Mouse (Mus musculus) forebrain, embryonic 16.5 days (tissue): ENCODE results near the gene Col23a1. TPM values are rescaled to one million over a fixed set of nuclear protein-coding genes. Genes with fewer than 3 reads are reported as not detected.
"Not testable (repeated sequence)": the region's sequence is repeated elsewhere in the genome, so short reads cannot be mapped to it uniquely, and the experiment has no call there.

Experiments
- ATAC-seq: fragments of 200-750 bp; cut with Nextera tagmentation; 2 replicates; pipeline ENCODE4 v1.8.0; 2017; ENCODE audit warnings: mild to moderate bottlenecking, moderate library complexity
- H3K27ac ChIP-seq: fragments of 300-500 bp; sonication (generic); 2 replicates; pipeline ENCODE4 v1.5.1; 2014; ENCODE audit warnings: low read length, control low read depth
- H3K27me3 ChIP-seq: fragments of 300-500 bp; sonication (generic); replicated peaks from 2 replicates; pipeline ENCODE4 v1.6.1; 2014; ENCODE audit warnings: low read length; ENCODE audit not compliant: control insufficient read depth, insufficient read depth
- H3K36me3 ChIP-seq: fragments of 300-500 bp; sonication (generic); 2 replicates; pipeline ENCODE4 v1.6.1; 2014; ENCODE audit not compliant: control insufficient read depth, insufficient read depth
- H3K4me1 ChIP-seq: fragments of 300-500 bp; sonication (generic); replicated peaks from 2 replicates; pipeline ENCODE4 v1.6.1; 2014; ENCODE audit warnings: low read length; ENCODE audit not compliant: control insufficient read depth, insufficient read depth
- H3K4me2 ChIP-seq: fragments of 300-500 bp; sonication (generic); 2 replicates; pipeline ENCODE4 v1.6.1; 2014; ENCODE audit warnings: mild to moderate bottlenecking, low read length, control low read depth
- H3K4me3 ChIP-seq: fragments of 300-500 bp; sonication (generic); replicated peaks from 2 replicates; pipeline ENCODE4 v1.5.1; 2014; ENCODE audit warnings: mild to moderate bottlenecking, low read length, control low read depth
- H3K9ac ChIP-seq: fragments of 300-500 bp; sonication (generic); replicated peaks from 2 replicates; pipeline ENCODE4 v1.6.1; 2014; ENCODE audit warnings: low read depth, low read length, control low read depth
- H3K9me3 ChIP-seq: fragments of 300-500 bp; sonication (generic); 2 replicates; pipeline ENCODE4 v1.6.1; 2016; ENCODE audit warnings: low read length; ENCODE audit not compliant: control insufficient read depth
- WGBS: fragments of 180-500 bp; shearing (Covaris S2); extraction: QIAGEN DNeasy Blood & Tissue Kit; methylation state at CpG from one replicate; pipeline ENCODE4 v1.1.7; 2014; 5-methylcytosine and 5-hydroxymethylcytosine counted together
- polyA plus RNA-seq: library from polyadenylated mRNA; unstranded; fragments of >200 nt; fragmentation: Nextera tagmentation; extraction: Ambion mirVana; gene quantifications from 2 replicates; pipeline ENCODE4 v1.2.1, GENCODE M21; 2015

Gene Col23a1
- polyA plus RNA-seq, 1 experiment from 2014 or later, result 3.0 TPM

DNA sequence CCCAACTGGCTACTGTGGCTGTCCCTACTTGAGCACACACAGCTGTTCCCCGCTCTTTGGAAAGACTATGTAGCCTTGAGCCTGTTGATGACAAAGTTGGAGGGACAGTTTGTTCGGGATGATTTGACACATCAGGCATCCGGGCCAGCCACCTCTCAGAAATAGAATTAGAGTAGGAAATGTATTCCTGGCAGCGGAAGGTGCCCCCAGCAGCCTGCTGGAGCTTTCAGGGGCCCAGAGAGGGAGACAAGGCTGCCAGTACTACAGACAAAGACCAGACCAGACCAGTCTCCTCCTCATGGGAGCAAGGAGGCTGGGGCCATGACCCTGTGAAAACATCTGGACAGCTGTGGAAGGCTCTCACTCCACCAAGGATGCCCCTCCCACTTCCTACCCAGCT lies 53.6 kb downstream of the Col23a1 start:
- Histone ChIP-seq H3K4me1 (no peaks in the 10 kb centered on the region; the same call in none of the 2 replicates), H3K9me3 (no peaks in the 10 kb centered on the region), H3K27me3 (no peaks in the 10 kb centered on the region), H3K9ac (no peak overlapping the region), H3K27ac (no peak overlapping the region), H3K4me3 (no peak overlapping the region), H3K36me3 (no peaks in the 10 kb centered on the region), H3K4me2 (no peak overlapping the region)
- WGBS, result 88% methylated on average over 4 of the region's 4 CpGs
- ATAC-seq, result no peak

DNA sequence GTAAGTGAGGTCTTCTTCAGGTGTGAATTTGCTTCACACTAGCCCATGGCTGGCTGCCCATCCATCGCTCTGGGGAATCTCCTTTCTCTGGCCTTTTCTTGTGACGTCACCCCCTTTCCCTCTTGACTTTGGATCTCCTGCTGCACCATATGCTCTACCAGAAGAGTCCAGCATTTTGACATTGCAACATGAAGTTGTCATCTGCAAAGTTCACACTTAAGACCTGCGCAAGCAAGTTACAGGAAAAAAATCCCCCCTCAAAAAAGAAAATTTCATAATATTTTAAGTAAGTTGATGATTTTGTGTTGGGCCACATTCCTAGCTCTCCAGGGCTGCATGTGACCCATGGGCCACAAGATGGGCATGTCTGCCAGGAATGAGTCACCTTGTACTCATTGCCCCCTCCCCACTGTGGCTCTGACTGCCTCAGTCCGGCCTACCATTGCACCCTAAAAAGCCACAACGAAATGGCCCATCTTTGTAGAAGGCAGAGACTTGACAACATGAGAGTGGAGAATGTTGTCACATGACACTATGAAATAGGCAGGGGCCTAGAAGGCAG lies 54.1 kb downstream of the Col23a1 start:
- H3K4me2 ChIP-seq, result no peak overlapping the region
- H3K9ac ChIP-seq, result no peak overlapping the region
- H3K4me3 ChIP-seq, result no peak overlapping the region
- ATAC-seq, result no peak
- no peaks in the 10 kb centered on the region for H3K27me3 ChIP-seq
- H3K4me1 ChIP-seq, result no peaks in the 10 kb centered on the region; the same call in none of the 2 replicates
- 90% methylated on average over 5 of the region's 5 CpGs for WGBS
- no peaks in the 10 kb centered on the region for H3K36me3 ChIP-seq
- no peak overlapping the region for H3K27ac ChIP-seq
- H3K9me3 ChIP-seq, result no peaks in the 10 kb centered on the region

DNA sequence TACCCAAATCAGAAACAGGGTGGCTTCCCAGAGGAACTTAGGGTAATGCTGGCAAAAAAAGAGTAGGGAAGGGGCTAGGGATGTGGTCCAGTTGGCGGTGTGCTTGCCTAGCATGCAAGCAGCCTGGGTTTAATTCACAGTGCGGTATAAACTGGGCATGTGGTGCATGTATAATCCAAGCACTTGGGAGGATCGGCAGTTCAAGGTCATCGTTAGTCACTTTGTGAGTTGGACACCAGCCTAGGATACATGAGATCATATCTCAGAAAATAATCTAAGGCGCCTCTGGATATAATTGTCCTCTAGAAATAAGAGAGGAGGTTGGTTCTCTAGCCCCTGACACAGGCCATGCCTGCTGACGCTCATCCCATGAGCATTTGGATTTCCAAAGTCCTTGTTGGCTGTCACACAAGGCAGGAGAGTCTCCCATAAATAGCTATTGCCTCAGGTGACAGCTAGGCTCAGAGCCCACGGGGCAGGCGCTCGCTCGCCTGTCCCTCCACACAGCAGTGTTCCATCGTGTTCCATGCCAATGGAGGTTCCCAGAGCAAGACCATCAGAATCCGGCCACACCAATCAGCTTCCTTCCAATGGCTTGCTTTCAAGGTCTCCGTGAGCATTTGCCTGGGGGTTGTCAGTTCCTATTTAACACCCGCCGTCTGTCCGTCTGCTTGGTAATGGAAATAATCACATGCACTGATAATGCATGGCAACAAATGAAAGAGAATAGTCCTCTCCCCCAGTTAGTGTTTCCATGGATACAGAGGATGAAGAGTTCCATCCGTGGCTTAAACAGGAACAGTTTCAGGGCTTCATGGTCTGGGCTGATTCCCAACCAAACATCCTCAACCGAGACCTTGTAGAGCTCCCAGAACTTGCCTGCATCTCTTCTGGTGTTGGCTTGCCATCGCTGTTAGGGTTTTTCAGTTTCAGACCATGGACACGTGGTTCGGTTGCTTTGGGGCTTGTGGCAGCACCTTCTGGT lies 56.1 kb downstream of the Col23a1 start:
- no peak for ATAC-seq
- Histone ChIP-seq H3K4me1 (no peaks in the 10 kb centered on the region; the same call in none of the 2 replicates), H3K4me2 (no peak overlapping the region)

DNA sequence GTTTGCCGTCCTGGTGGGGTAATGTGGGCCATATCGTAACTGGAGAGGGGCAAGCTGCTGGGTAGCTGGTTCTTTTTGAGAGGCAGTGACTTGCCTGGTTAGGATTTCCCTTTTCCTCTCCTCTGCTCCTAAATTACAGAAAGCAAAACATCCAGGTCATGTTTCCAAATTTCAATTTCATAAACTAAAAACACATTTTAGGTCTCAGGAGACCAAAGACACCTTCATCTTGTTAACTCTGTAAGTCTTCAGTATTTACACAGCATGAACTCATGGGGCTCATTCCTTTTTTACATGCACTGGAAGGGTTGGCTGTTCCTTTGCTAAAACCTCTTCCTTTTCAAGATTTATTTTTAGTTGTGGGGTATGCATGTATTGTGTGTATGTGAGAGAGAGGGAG lies 58.0 kb downstream of the Col23a1 start:
- H3K4me3 ChIP-seq, result no peak overlapping the region
- no peaks in the 10 kb centered on the region for H3K27me3 ChIP-seq
- ATAC-seq, result no peak
- H3K9me3 ChIP-seq, result no peaks in the 10 kb centered on the region
- no peak overlapping the region for H3K4me2 ChIP-seq
- WGBS, result 79% methylated on average over 2 of the region's 2 CpGs
- H3K36me3 ChIP-seq, result no peaks in the 10 kb centered on the region
- H3K4me1 ChIP-seq, result no peaks in the 10 kb centered on the region; the same call in none of the 2 replicates
- H3K27ac ChIP-seq, result no peak overlapping the region
- H3K9ac ChIP-seq, result no peak overlapping the region

More for the DNA sequence above, 56.1 kb downstream of the Col23a1 start:
- Histone ChIP-seq H3K27ac (no peak overlapping the region), H3K27me3 (no peaks in the 10 kb centered on the region), H3K36me3 (no peaks in the 10 kb centered on the region), H3K9me3 (no peaks in the 10 kb centered on the region), H3K4me3 (no peak overlapping the region), H3K9ac (no peak overlapping the region)
- WGBS, result 79% methylated on average over 21 of the region's 21 CpGs

GRCm38 (mm10) chr11:51349665-51350064 lies 59.9 kb downstream of the Col23a1 start:
- Histone ChIP-seq H3K27me3 (no peaks in the 10 kb centered on the region), H3K4me3 (no peak overlapping the region), H3K9me3 (no peaks in the 10 kb centered on the region), H3K9ac (no peak overlapping the region), H3K27ac (no peak overlapping the region), H3K4me2 (no peak overlapping the region), H3K36me3 (no peaks in the 10 kb centered on the region), H3K4me1 (no peaks in the 10 kb centered on the region; the same call in 1 of the 2 replicates)
- no peak for ATAC-seq

GRCm38 (mm10) chr11:51351151-51351550 lies 61.4 kb downstream of the Col23a1 start:
- ATAC-seq, result no peak
- Histone ChIP-seq H3K27me3 (no peaks in the 10 kb centered on the region), H3K9ac (no peak overlapping the region), H3K4me3 (no peak overlapping the region), H3K9me3 (no peaks in the 10 kb centered on the region), H3K4me2 (no peak overlapping the region), H3K27ac (no peak overlapping the region), H3K4me1 (no peaks in the 10 kb centered on the region), H3K36me3 (no peaks in the 10 kb centered on the region)
- WGBS, result 80% methylated on average over 9 of the region's 9 CpGs

DNA sequence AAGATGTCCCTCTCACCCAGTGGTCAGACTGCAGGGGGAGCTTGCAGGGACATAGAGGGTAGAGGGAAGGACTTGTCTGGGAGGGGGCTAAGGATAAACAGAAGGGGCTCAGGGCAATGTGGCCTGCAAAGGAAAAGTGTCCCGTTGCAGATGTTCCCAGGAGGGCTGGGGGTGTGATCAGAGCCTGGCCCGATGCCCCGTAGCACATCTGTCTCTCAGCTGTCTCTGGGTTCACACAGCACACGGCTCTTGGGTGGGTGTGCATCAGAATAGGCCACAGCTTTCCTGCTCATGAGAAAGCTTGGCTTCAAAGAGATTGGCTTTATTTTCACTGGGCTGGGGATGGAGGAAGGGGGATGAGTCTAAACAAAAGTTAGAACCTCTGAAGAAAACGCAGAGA lies 62.1 kb downstream of the Col23a1 start:
- Histone ChIP-seq H3K4me1 (no peaks in the 10 kb centered on the region), H3K4me2 (no peak overlapping the region), H3K36me3 (no peaks in the 10 kb centered on the region), H3K9me3 (no peaks in the 10 kb centered on the region), H3K27ac (no peak overlapping the region), H3K4me3 (no peak overlapping the region), H3K9ac (no peak overlapping the region), H3K27me3 (no peaks in the 10 kb centered on the region)
- no peak for ATAC-seq
- 78% methylated on average over 5 of the region's 5 CpGs for WGBS

DNA sequence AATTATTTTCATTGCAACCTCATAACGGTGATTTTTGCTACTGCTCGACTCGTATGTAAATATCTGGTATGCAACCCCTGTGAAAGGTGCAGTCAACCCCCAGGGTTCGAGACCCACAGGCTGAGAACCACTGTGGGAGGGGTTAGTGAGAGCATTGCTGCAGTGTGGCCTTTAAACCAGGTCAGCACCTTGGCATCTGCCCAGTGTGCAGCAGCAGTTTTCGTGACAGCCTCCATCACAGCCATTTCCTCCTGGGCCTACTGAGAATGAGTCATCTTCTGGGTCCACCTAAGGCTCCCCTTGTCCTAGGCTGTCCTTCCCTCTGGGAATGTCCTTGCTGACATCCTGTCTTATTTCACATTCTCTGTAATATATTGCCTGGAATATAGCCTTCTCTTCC lies 64.0 kb downstream of the Col23a1 start:
- H3K36me3 ChIP-seq, result no peaks in the 10 kb centered on the region
- no peak for ATAC-seq
- H3K9ac ChIP-seq, result no peak overlapping the region
- H3K27me3 ChIP-seq, result no peaks in the 10 kb centered on the region
- no peak overlapping the region for H3K4me3 ChIP-seq
- H3K4me2 ChIP-seq, result no peak overlapping the region
- WGBS, result 76% methylated on average over 5 of the region's 5 CpGs
- no peaks in the 10 kb centered on the region for H3K4me1 ChIP-seq
- H3K9me3 ChIP-seq, result no peaks in the 10 kb centered on the region
- no peak overlapping the region for H3K27ac ChIP-seq

- not testable (repeated sequence) for H3K4me1 ChIP-seq, H3K9me3 ChIP-seq, H3K27me3 ChIP-seq, H3K27ac ChIP-seq, H3K9ac ChIP-seq, H3K4me3 ChIP-seq, ATAC-seq, H3K36me3 ChIP-seq, H3K4me2 ChIP-seq
- 95% methylated on average over 9 of the region's 9 CpGs for WGBS
Measured at GRCm38 (mm10) chr11:51358981-51359380, 69.3 kb downstream of the Col23a1 start.
